Mouse (Mus musculus): ENCODE measurements around the gene Psd4.

DNA sequence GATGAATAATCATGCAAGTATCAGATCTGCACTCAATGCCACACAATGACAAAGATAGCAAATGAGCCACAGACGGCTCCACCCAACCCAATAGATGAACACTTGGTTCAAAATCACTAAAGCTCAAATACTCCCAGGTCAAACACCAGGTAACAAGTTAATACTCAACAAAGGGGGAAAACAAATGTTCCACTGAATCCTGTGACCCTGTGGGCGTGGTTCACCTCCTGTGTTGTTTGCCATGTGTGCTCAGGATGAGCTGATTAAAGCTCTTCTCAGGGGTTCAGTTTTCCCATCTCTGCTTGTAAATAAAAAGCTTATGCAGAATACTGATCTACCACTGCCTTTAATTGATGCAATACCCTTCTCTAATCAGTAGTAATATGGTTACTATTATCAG lies 16.2 kb upstream of the Psd4 start:
- no peak for TF ChIP-seq CTCF (conservative IDR thresholded peaks at IDR 0.05; ENCODE audit: low read length)
- no peak for TF ChIP-seq NANOG (IDR thresholded peaks at IDR 0.05; ENCODE audit: borderline replicate concordance, low read length)
- no peak for TF ChIP-seq POU5F1 (IDR thresholded peaks at IDR 0.05; ENCODE audit: borderline replicate concordance, low read length)

Measured in E14TG2a.4 (cell line).